Mouse (Mus musculus) layer of hippocampus, adult 9-11 months (tissue): Measurements from ENCODE around the gene Tmem207.
"Not testable (repeated sequence)": the region's sequence is repeated elsewhere in the genome, so short reads cannot be mapped to it uniquely, and the experiment has no call there.

Source experiments
- DNase-seq: peaks from one replicate; pipeline ENCODE4 v3.0.0; 2022

The Tmem207 gene

GRCm38 (mm10) chr16:26526669-26527068, at the start of gene Tmem207:
Gene Tmem207, minus strand, starts transcription at chr16:26526769.
- no peak for DNase-seq

GRCm38 (mm10) chr16:26574173-26574572, 47.6 kb upstream of the Tmem207 start:
- no peak for DNase-seq

GRCm38 (mm10) chr16:26571836-26572235, 45.3 kb upstream of the Tmem207 start:
- no peak for DNase-seq

- no peak for DNase-seq
Measured at GRCm38 (mm10) chr16:26569387-26569978, 42.9 kb upstream of the Tmem207 start.

GRCm38 (mm10) chr16:26562771-26563170, 36.2 kb upstream of the Tmem207 start:
- DNase-seq: no peak

GRCm38 (mm10) chr16:26561743-26562142, 35.2 kb upstream of the Tmem207 start:
- no peak for DNase-seq

GRCm38 (mm10) chr16:26558797-26559196, 32.2 kb upstream of the Tmem207 start:
- DNase-seq: no peak

GRCm38 (mm10) chr16:26552234-26552633, 25.7 kb upstream of the Tmem207 start:
- no peak for DNase-seq

- peak; percentile 85 for DNase-seq
Measured at GRCm38 (mm10) chr16:26549221-26549620, 22.7 kb upstream of the Tmem207 start.

GRCm38 (mm10) chr16:26546879-26547206, 20.3 kb upstream of the Tmem207 start:
- peak; percentile 26 for DNase-seq

- no peak for DNase-seq
Measured at GRCm38 (mm10) chr16:26546170-26546878, 19.8 kb upstream of the Tmem207 start.

GRCm38 (mm10) chr16:26532287-26532686, 5.7 kb upstream of the Tmem207 start:
- no peak for DNase-seq

- DNase-seq: no peak
Measured at GRCm38 (mm10) chr16:26530451-26530850, 3.9 kb upstream of the Tmem207 start.

- DNase-seq: peak; percentile 14
Measured at GRCm38 (mm10) chr16:26527931-26528666, 1.5 kb upstream of the Tmem207 start.

GRCm38 (mm10) chr16:26525832-26526231, 737 bp downstream of the Tmem207 start:
- no peak for DNase-seq

- peak; percentile 18 for DNase-seq
Measured at GRCm38 (mm10) chr16:26519596-26519995, 7.0 kb downstream of the Tmem207 start.

GRCm38 (mm10) chr16:26504961-26505360, 21.6 kb downstream of the Tmem207 start:
- no peak for DNase-seq

- DNase-seq: no peak
Measured at GRCm38 (mm10) chr16:26500738-26501137, 25.8 kb downstream of the Tmem207 start.

GRCm38 (mm10) chr16:26499705-26500104, 26.9 kb downstream of the Tmem207 start:
- DNase-seq: not testable (repeated sequence)

GRCm38 (mm10) chr16:26495721-26496120, 30.8 kb downstream of the Tmem207 start:
- no peak for DNase-seq

- no peak for DNase-seq
Measured at GRCm38 (mm10) chr16:26471254-26471653, 55.3 kb downstream of the Tmem207 start.

GRCm38 (mm10) chr16:26466535-26466934, 60.0 kb downstream of the Tmem207 start:
- no peak for DNase-seq

GRCm38 (mm10) chr16:26462835-26463234, 63.7 kb downstream of the Tmem207 start, which contains the start of gene Cldn16:
Gene Cldn16, plus strand, starts transcription at chr16:26463135.
- no peak for DNase-seq

GRCm38 (mm10) chr16:26456182-26456581, 70.4 kb downstream of the Tmem207 start:
- DNase-seq: no peak
